Mouse (Mus musculus) G1E (cell line): Measurements from ENCODE around the gene Ccdc82.

Experiments used
- CTCF ChIP-seq: IDR thresholded peaks from 2 replicates; pipeline ENCODE4 v1.5.1; 2012; ENCODE audit warnings: low read depth, low read length, inconsistent platforms, mixed read lengths
- GATA2 ChIP-seq: IDR thresholded peaks from 2 replicates; pipeline ENCODE4 v1.6.1; 2012; ENCODE audit warnings: low read depth, low read length, inconsistent platforms, borderline replicate concordance
- POLR2AphosphoS5 ChIP-seq: IDR thresholded peaks from 2 replicates; pipeline ENCODE4 v1.6.1; 2012; ENCODE audit warnings: low read depth, low read length, inconsistent platforms; ENCODE audit not compliant: insufficient replicate concordance
- TAL1 ChIP-seq: conservative IDR thresholded peaks from 2 replicates; pipeline ENCODE4 v1.6.1; 2012; ENCODE audit warnings: low read depth, low read length, inconsistent platforms, mixed read lengths

DNA sequence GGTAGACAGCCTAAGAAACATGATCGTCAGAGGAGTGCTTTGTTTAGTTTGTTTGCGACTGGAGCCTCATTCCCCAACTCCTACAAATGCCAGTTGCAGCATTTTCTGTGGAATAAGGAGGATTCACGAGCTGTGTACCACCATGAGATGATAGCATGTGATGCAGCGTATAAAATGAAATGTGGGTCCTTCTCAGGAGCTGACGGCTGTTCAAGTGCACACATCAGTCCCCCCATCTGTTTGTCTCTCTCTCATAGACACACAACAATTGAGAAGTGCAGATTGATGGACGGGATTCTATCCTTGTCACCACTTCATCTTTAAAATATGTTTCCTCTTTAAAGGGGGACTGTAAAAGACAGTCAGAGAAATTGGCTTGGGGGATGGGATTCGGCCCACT is 63.1 kb downstream of the Ccdc82 start:
- no peak for TF ChIP-seq CTCF
- TF ChIP-seq POLR2AphosphoS5: no peak
- no peak for TF ChIP-seq TAL1
- TF ChIP-seq GATA2: no peak
